Mouse (Mus musculus): ENCODE data around the gene Epm2a.

The Epm2a gene

GRCm38 (mm10) chr10:11429059-11429812 lies 86.0 kb downstream of the Epm2a start:
- DNase-seq (ENCODE audit: low spot score in 2 of 2): no peak

- no peak for DNase-seq (ENCODE audit: low spot score in 2 of 2)
These were observed 93.8 kb downstream of the Epm2a start for GRCm38 (mm10) chr10:11436961-11437360.

- DNase-seq (ENCODE audit: low spot score in 2 of 2): no peak
These were observed 95.3 kb downstream of the Epm2a start for GRCm38 (mm10) chr10:11438461-11438860.

GRCm38 (mm10) chr10:11439342-11439741 lies 96.1 kb downstream of the Epm2a start:
- no peak for DNase-seq (ENCODE audit: low spot score in 2 of 2)

GRCm38 (mm10) chr10:11449556-11450305 lies 106.5 kb downstream of the Epm2a start:
- peak; percentile 90 to 94 for DNase-seq (ENCODE audit: low spot score in 2 of 2)

GRCm38 (mm10) chr10:11452537-11452936 lies 109.3 kb downstream of the Epm2a start:
- DNase-seq (ENCODE audit: low spot score in 2 of 2): no peak

GRCm38 (mm10) chr10:11457445-11457844 lies 114.2 kb downstream of the Epm2a start:
- no peak for DNase-seq (ENCODE audit: low spot score in 2 of 2)

- DNase-seq (ENCODE audit: low spot score in 2 of 2): peak; percentile 5 to 21
These were observed 148.8 kb downstream of the Epm2a start for GRCm38 (mm10) chr10:11491956-11492355.

All from right cerebral cortex, adult 2 months (tissue).